Mouse (Mus musculus): ENCODE measurements around the gene Abhd17b. TPM values are rescaled to one million over a fixed set of nuclear protein-coding genes. Genes with fewer than 3 reads are reported as not detected.

Gene Abhd17b
- polyA plus RNA-seq, 1 experiment from 2014 or later: 31.8 TPM

- Histone ChIP-seq H3K27me3 (no peaks in the 10 kb centered on the region), H3K9me3 (replicated peaks) (no peaks in the 10 kb centered on the region), H3K36me3 (no peaks in the 10 kb centered on the region), H3K27ac (replicated peaks) (no peak overlapping the region), H3K4me2 (replicated peaks) (no peak overlapping the region), H3K4me3 (replicated peaks) (no peak overlapping the region), H3K9ac (no peak overlapping the region), H3K4me1 (peaks cover 10% of the 10 kb centered on the region; the same call in 1 of the 2 replicates)
- WGBS: 38% methylated on average over 5 of the region's 5 CpGs
- ATAC-seq (ENCODE audit: insufficient number of reproducible peaks, low FRiP score, low TSS enrichment, low read depth): no peak
Observed at GRCm38 (mm10) chr19:21734112-21734511, 81.1 kb downstream of the Abhd17b start.

Other genes with a start within 250 kb of the Abhd17b start
- 0.42 and 0.49 TPM in 2 replicates for gene Gda, start 179.7 kb upstream of the Abhd17b start, polyA plus RNA-seq (2015; fragmentation: Nextera tagmentation; extraction: Ambion mirVana)
- gene 1110059E24Rik, start 209 bp upstream of the Abhd17b start, polyA plus RNA-seq (2015; fragmentation: Nextera tagmentation; extraction: Ambion mirVana): 46.4 and 49.8 TPM in 2 replicates
- 30.8 and 33.0 TPM in 2 replicates for gene Cemip2, start 125.2 kb downstream of the Abhd17b start, polyA plus RNA-seq (2015; fragmentation: Nextera tagmentation; extraction: Ambion mirVana)